Mouse (Mus musculus): ENCODE results near the gene Fbln2.
"Not testable (repeated sequence)": the region's sequence is repeated elsewhere in the genome, so short reads cannot be mapped to it uniquely, and the experiment has no call there.

Fbln2 gene

DNA sequence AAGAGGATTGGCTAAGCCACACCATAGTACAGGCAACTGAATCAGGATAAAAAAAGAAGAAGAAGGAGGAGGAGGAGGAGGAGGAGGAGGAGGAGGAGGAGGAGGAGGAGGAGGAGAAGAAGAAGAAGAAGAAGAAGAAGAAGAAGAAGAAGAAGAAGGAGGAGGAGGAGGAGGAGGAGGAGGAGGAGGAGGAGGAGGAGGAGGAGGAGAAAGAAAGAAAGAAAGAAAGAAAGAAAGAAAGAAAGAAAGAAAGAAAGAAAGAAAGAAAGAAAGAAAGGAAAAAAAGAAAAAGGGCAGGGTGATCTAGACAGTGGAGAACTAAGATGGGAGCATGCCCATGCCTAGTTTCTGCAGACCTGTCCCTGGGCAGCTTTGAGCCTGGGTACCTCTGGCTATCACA, at the start of gene Fbln2:
Fbln2 (plus strand) TSS at position 301 of the 400 bp plus-strand sequence.
- DNase-seq (ENCODE audit: low read depth, low spot score) = not testable (repeated sequence)

DNA sequence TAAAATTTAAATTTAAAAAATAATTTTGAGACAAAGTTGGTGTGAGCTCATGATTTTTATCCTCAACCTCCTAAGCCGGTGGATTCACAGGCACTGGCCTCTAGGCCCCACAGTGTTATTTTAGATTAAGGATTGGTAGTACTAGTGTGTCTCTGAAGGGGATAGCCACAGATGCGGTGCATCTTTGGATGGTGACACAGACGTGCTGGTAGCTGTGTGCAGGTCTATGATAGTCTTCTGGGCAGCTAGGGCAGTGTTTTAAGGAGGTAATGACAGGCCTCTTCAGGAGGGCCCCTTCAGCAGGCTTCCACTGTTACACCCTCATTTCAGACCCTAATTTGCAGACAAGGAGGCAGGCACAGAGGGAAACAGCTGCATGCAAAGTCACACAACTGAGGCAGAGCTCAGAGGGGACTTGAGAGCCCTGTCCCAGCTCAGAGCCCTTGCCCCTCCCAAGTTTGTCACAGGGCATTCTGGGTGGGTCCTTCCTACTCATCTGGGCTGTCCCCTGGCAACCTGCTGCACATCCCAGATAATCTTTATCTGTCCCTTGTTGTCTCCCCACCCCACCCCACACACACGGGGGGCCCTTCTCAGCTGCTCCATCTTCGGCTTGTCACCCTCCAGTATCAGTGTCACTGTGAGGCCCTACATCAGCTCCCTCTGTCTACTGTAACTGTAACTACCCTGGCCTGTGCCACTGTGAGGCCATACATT, 48.9 kb upstream of the Fbln2 start:
- no peak for DNase-seq (ENCODE audit: low read depth, low spot score)

DNA sequence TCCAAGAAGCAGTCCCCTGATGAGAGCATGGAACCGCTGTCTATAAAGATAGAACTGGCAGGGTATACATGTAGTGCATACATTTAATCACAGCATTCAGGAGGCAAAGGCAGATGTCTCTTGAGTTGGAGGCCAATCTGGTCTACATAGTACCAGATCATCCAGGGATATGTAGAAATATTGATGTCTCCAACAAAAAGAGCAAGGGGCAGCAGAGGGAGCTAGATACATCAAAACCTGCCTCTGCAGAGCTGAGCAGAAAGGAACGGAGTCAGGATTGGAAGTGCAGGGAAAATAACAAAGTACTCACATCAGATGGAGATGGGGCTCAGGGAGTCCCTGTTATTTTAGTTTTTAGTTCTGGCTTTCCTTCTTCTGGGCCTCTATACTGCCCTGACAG, 47.7 kb upstream of the Fbln2 start:
- DNase-seq (ENCODE audit: low read depth, low spot score) = no peak

DNA sequence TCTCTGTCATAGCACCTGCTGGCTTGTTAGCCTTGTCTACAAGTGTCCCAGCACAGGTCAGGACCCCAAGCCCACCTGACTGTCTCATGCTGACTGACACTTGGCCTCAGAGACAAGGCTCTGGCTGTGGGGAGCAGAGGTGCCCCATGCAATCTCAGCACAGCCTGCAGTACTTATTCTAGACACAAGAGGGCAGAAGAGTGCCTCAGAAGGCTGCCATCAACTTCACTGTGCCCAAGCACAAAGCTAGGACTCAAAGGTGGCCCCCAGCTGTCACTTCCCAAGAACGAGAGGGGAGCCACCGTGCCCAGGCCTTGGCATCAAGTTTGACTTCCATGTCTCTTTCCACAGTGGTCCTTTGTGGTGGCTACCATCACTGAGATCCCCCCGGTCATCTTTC, 47.0 kb upstream of the Fbln2 start:
- peak; percentile 78 for DNase-seq (ENCODE audit: low read depth, low spot score)

DNA sequence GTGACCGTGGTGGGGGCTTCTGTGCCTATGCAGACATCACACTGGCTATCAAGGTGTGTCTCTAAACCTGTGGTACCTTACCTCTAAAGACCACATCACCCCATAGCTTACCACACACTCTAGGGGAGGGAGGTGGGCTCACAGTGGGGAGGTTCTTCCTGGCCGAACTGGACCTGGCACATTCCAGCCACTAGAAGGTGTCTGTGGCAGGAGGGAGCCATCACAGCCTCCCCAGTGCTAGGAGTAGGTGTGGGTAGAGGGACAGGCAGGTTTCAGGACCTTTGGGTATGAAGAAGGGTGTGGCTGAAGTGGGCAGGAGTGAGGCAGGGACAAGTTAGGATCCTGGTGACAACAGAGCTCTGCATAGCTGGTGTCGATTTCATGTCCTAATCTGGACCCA, 44.4 kb upstream of the Fbln2 start:
- DNase-seq (ENCODE audit: low read depth, low spot score) = no peak

DNA sequence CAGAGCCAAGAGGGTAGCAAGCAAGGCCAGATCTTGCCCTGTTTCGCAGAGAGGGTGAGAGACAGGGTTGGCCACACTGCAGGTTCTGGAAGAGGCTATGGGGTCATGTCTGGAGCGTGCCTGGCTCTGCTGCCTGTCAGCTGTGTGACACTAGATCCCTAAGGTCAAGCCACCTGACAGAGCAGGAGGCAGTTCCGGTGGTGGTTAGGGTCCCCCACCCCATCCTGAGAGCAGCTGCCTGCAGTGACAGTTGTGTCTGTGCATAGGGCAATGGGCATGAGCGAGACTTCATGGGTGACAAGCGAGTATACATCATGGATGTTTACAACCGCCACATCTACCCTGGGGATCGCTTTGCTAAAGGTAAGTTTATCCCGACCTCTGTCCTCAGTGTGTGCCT, 43.1 kb upstream of the Fbln2 start:
- DNase-seq (ENCODE audit: low read depth, low spot score) = no peak

DNA sequence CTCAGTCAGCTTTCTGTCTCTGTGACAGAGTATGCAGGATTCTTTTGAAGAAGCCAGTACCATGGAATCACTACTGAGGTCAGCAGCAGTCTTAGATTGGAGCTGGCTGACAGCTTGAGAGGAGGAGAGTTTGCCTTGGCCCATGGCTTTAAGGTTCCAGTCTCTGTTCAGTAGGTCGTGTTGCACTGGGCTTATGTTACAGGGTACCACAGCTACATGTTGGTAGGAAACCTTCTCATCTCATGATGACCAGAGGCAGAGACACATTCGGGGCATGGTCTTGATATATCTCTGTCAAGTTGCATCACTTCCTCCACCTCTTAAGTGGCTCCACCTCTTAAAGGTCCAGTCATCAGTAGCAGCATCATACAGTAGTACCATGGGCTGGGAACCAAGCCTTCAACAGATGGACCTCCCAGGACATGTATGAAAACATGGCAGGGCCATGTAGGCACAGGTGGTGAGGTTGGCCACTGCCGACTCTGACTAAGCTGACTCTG, 40.8 kb upstream of the Fbln2 start:
- no peak for DNase-seq (ENCODE audit: low read depth, low spot score)

DNA sequence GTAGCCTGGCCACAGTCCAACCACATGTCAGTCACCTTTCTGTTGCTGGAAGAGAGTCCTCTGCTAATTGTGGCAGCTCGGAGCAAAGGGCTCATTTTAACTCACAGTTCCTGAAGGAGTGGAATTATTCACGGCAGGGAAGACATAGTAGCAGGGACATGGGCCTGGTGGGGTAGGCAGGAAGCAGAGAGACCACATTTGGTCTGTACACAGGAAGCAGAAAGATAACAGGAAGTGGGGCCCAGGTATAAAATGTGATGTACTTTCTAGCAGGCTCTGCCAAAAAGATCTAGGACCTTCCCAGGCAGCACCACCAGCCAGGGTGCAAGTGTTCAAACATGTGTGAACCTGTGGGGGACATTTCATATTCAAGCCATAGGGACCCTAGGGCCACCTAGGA, 39.9 kb upstream of the Fbln2 start:
- no peak for DNase-seq (ENCODE audit: low read depth, low spot score)

DNA sequence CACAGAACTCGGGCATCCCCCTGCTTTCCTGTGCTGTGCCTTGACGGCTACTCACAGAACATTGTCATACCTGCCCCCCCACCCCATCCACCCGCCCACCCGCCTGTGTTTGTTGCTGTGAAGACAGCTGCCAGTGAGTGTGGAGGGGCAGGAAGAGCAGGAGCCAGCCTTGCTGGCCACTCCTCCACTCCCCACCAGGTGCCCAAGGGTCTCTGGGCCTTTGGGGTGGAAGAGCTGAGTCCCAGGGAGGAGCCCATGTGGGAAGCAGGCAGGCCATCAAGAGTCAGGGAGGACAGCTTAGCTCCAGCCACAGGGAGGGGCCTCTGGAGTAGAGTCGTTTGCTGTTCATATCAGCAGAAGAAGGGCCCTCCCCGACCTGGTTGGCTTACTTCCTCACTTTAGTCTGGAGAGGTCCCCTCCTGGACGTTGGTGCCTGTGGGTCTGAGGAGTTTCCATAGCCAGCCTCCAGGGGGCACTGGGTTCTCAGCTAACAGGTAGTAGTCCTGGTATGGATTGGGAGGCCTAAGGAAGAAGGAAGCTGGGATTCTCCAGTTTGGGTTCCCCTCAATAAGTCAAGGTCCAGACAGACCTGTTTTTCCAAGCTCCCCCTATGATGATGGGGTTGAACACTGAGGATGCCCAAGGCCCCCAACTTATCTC, 38.9 kb upstream of the Fbln2 start:
- DNase-seq (ENCODE audit: low read depth, low spot score) = peak; percentile 65

DNA sequence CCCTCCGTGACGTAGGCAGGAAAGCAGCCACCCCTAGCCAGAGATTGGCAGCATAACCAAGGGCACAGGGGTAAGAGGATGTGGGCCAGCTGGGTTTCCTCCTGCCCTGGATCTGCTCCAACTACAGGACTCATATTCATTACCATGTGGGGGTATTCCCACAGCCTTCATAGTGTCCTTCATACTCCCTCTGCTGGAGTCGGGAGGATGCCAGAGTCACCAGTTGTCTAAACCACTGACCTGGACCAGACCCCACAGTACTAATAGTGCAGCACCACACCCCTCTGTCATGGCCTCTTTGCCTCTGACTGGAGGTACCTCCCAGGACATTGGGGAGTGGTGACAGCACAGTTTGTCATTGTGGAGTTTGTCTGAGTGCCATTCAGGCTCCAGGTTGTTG, 38.0 kb upstream of the Fbln2 start:
- no peak for DNase-seq (ENCODE audit: low read depth, low spot score)

DNA sequence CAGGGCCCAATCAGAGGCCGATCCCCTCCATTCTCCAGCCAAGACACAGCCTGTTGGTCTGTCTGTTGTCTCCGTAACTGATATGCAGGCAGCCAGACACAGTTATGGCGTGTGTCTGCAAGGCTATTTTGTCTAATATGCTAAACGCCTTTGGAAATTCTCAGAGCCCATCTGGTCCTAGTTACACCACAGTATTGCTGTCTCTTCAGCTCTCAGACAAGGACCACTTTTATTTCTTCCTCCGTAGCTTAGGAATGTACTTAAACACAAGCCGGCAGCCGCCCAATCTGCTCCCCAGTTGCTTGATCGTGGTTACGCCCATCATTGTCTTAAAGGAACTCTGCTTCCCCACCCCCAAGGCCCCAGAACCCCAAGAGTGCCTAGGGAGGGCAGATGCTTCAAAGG, 31.5 kb upstream of the Fbln2 start:
- DNase-seq (ENCODE audit: low read depth, low spot score) = peak; percentile 64

DNA sequence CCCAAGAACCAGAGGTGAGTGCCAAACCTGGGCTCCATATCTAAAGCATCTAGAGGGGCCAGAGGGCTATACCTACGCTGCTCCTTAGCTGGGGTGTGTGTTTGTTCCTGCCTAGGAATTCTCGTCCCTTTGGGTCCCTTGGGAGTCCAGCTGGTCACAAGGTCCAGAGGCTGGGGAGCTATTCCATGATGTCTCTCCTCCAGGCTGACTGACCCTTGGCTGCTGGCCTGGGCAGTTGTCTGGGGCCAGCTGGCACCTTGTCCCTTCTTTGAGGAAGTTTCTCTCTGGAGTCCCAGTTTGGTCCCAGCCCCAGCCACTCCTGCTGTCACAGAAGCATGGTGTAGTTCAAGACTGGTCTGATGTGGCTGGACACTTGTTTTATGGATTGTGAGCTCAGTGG, 30.9 kb upstream of the Fbln2 start:
- DNase-seq (ENCODE audit: low read depth, low spot score) = no peak

DNA sequence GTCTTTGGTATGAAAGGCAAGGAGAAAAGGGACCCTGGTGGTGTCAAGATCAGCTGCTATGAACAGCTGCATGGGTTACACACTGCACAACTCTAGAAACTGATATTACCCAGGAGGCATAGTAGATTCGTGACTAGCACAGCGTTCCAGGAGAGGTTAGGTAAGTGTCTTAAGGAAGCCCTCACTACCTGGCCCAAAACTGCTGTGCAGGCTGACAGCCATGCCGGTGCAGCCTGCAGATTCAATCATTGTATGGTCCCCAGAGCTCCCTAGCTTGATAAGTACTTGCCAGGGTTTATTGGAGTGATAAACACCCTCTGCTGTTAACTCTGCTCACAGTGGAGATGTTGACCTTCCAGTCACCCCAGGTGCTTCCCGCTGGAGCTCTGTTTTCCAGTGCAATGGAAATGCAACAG, 30.2 kb upstream of the Fbln2 start:
- no peak for DNase-seq (ENCODE audit: low read depth, low spot score)

DNA sequence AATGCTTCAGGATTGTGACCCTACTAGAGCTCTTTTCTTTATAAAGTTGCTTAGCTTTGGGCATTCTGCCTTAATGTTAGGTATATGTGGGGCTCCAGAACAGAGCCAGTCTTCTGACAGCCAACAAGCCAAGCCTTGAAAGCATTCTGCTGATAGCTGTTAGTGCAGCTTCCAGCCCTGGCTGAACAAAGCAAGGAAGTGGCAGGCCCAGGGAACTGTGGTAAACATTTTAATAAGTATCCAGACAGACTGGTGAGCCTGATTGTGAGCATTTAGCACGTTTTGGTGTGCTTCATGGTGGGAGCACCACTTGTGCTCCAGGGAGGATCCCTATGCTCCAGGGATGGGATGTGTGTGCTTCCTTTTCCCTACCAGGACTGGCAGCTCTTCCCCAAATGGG, 29.2 kb upstream of the Fbln2 start:
- no peak for DNase-seq (ENCODE audit: low read depth, low spot score)

DNA sequence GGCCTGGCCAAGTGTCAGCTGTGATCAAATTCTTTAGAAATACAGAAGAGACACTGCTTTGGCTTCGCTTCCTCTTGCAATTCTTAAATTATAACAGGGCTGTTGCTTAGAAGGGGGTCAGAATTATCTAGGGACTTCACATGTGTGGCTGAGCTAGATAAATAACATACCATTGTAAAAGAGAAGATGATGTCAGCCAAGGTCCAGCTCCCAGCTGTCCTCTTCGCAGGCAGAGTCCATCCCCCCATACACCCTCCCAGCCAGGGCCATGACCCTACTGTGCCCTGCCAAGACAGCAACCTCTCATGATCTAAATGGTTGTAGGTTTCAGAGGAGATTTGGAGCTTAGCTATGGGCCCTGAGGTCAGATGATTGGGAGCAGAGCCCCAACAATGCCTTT, 28.3 kb upstream of the Fbln2 start:
- DNase-seq (ENCODE audit: low read depth, low spot score) = no peak

DNA sequence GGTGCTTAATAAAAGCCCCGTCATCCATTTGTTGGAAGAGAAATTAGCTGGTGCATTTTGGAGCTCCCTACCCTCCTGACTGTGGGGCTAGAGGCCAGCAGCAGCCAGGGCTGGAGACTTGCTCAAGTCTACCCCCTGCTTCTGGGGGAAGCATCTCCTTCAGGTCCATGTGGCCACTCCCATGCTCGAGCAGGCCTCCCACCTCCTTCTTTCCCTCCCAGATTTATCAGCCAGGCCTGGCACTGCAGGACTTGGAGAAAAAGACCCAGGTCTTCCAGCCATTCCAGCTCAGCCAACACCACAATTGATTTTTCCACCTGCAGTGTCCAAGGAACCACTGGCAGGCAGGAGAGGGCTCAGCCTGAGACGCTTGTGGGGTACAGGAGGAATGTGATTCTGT, 27.5 kb upstream of the Fbln2 start:
- DNase-seq (ENCODE audit: low read depth, low spot score) = no peak

DNA sequence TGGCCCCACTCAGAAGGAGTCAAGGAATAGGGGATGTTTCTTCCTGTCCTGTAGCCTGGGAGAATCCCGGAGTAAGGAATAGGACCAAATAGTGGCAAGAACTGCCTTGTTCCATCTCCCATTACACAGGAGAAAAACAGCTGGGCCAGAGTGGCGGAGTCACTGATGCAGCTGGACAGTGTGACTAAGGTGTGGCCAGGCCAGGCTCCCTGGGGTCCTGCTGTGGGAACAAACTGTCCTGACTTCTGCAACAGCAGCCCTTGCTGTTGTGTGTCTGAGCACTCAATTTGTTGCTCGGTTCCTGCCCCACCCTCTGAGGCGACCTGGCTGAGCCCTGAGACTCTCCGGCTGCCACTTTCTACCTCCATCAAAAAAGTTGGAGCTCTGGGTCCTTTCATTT, 26.8 kb upstream of the Fbln2 start:
- DNase-seq (ENCODE audit: low read depth, low spot score) = no peak

DNA sequence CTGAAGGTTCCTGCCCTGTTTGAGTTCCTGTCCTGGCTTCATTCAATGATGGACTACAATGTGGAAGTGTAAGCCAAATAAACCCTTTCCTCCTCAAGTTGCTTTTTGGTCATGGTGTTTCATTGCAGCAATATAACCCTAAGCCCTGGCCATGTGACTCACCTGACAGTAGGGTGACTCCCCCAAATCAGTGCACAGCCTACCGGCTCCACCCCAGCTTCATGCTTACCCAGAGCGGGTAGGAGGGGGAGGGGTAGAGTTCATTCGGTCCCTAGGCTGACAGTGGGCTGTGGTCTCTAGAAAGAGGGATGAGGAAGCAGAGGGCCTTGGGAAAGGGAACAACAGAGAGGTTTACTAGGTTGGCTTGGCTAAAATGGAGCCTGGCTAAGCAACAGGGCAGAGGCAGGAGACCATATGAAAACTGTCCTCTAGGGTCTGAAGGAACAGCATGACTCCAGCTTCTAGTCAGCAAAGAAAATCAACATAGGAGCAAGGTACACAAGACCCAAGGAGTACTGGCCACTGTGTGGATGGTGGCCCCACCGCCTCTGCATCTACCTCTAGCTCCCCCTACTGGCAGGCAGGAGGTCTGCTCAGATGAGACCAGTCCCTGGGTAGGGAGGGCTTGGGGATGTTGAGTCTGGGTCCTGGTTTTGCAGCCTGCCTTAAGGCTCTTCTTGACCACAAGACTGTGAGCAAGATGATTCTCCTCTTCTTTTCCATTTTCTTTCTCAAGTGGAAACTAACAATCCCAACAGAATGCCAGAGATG, 25.9 kb upstream of the Fbln2 start:
- no peak for DNase-seq (ENCODE audit: low read depth, low spot score)

DNA sequence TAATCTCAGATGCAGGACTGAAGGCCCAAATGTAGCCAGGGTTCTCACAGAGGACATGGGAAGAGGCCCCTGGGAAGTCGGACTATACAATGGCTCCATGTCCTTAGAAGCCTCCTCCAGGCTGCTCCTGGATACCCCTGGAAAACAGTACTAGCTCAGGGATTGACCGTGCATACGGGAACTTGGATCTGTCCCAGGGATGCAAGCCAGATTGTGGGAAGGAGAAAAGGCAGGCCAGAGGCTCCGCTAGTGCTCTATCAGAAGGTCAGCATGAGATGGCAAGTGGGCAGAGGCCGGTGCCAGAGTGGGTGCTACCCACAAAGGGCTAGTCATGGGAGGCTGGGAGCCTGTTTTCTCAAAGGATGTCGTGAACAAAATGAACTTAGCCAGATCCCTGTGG, 25.3 kb upstream of the Fbln2 start:
- DNase-seq (ENCODE audit: low read depth, low spot score) = no peak

DNA sequence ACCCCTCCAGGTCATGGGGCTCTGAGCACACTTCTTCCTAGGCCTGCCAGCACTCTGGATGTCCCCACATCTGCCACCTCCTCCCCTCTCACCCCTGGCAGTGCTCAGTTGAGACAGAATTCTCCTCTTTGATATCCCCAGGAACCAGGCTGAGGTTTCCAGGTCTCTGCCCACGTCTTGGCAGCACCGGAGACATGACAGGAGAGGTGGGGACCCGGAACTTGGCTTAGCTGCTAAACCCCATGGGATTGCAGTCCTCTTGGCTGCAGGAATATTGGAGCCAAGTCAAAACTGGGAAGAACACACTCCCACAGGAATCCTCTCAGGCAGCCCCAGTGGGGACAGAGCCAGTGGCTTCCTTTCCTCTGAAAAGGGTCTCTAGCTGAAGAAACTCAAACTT, 24.4 kb upstream of the Fbln2 start:
- no peak for DNase-seq (ENCODE audit: low read depth, low spot score)

DNA sequence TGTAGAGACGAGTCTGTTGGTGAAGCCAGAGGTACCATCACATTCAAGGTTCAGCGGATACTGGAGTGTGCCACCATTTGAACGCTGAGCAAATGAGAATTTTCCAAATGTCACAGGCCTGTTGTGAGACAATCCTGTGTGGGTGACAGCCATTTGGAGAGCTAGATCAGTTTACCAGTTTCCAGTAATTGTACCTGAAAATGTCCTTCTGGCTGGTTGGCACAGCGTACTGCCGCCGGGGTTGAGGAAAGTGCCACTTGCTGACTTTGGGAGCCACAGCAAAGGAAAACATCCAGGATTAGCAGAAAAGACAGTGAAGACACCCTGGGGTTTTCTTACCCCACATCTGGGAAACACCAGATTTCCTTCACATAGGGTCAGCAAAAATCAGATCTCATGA, 22.3 kb upstream of the Fbln2 start:
- no peak for DNase-seq (ENCODE audit: low read depth, low spot score)

DNA sequence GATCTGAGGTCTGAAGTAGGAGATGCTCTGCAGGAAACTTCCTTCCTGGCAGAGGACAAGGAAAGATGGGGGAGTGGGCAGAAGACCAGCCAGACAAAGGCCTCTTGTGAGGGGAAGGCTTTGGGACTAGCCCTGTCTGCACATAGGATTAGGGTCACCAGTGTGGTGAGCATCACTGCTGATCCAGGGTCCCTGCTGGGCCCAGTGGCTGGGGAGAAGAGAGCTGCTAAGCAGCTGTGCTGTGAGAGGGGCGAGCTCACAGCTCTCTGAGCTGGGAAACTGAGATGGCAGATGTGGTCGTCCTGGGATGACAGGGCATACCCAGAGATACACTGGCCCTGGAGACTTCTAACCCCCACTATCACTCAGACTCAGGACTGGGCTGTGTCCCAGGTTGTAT, 20.8 kb upstream of the Fbln2 start:
- DNase-seq (ENCODE audit: low read depth, low spot score) = no peak

DNA sequence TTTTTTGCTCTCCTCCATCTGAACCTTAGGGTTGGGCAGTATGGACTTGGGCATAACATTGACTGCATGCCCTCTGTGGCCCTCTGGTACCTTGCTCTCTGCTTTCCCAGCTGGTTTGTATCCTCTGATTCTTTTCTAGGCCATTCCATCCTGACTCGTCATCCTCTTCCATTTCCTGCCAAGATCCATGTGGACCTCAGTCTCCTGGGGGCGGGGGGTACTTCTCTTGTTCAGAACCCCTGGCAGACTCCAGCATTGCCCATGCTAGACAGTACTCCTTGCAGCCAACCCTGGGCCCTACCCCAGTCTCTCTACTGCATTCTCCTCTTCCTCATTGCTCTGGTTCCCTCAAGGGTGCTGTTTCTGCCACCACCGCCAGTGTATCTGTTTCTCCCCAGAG, 19.8 kb upstream of the Fbln2 start:
- no peak for DNase-seq (ENCODE audit: low read depth, low spot score)

All from forelimb bud, embryonic 11.5 days (tissue).